ENCODE assay signal across 10 mouse cellular contexts in genomic region chr19:41800451-41800850, GRCm38 (mm10). TPM values are rescaled to one million over a fixed set of nuclear protein-coding genes. Genes with fewer than 3 reads are reported as not detected.
DNase-seq lines count a peak whose midpoint lies in the region; ATAC-seq and TF ChIP-seq lines count a peak whose summit lies in the region.
"Had no signal": no experiment of that assay in that cellular context is flagged by ENCODE, and none has a peak within 500 bp of the region (broad histone marks: within the 10 kb centered on the region; RNA-seq: fewer than 3 reads in every experiment).

No protein-coding gene starts in this region.

- H3K27me3 ChIP-seq in kidney, embryonic 16.5 days (ENCODE audit: insufficient read depth, low read length): no peaks in the 10 kb centered on the region
- no peaks in the 10 kb centered on the region for H3K27me3 ChIP-seq in embryonic facial prominence, embryonic 14.5 days (replicated peaks; ENCODE audit: control insufficient read depth, insufficient read depth, low read length)
- H3K27me3 ChIP-seq in intestine, postnatal 0 days (replicated peaks; ENCODE audit: control insufficient read depth, insufficient read depth, low read length): no peaks in the 10 kb centered on the region
- H3K27me3 ChIP-seq in myocyte (ENCODE audit: control insufficient read depth, insufficient read depth, insufficient read length): no peaks in the 10 kb centered on the region

- no peak overlapping the region for H3K27ac ChIP-seq in kidney, embryonic 16.5 days (ENCODE audit: low read length)
- no peak overlapping the region for H3K27ac ChIP-seq in embryonic facial prominence, embryonic 14.5 days (replicated peaks; ENCODE audit: low read depth, low read length)
- H3K27ac ChIP-seq in intestine, postnatal 0 days (ENCODE audit: low read depth, low read length): no peak overlapping the region

- H3K4me3 ChIP-seq in kidney, embryonic 16.5 days (ENCODE audit: low read length): peak overlapping the region; percentile 93
- peak overlapping the region; percentile 70 for H3K4me3 ChIP-seq in embryonic facial prominence, embryonic 14.5 days (ENCODE audit: low read depth, low read length)
- H3K4me3 ChIP-seq in intestine, postnatal 0 days (ENCODE audit: low read depth, low read length): peak overlapping the region; percentile 99
- H3K4me3 ChIP-seq in myocyte: peak overlapping the region; percentile 38

- 50% methylated on average over 6 of the region's 6 CpGs for WGBS in kidney, embryonic 16.5 days
- WGBS in embryonic facial prominence, embryonic 14.5 days: 51% methylated on average over 6 of the region's 6 CpGs
- WGBS in intestine, postnatal 0 days: 38% methylated on average over 6 of the region's 6 CpGs

- no peaks in the 10 kb centered on the region for H3K36me3 ChIP-seq in kidney, embryonic 16.5 days (ENCODE audit: insufficient read depth, low read length)
- H3K36me3 ChIP-seq in embryonic facial prominence, embryonic 14.5 days (ENCODE audit: control insufficient read depth, insufficient read depth, low read length): no peaks in the 10 kb centered on the region
- no peaks in the 10 kb centered on the region for H3K36me3 ChIP-seq in intestine, postnatal 0 days (ENCODE audit: control insufficient read depth, insufficient read depth)
- H3K36me3 ChIP-seq in myocyte (ENCODE audit: control insufficient read depth, insufficient read depth): no peaks in the 10 kb centered on the region

- TF ChIP-seq CTCF in intestine, postnatal 0 days (IDR thresholded peaks at IDR 0.05; ENCODE audit: low read depth): no peak

- peak overlapping the region; percentile 88 for H3K9ac ChIP-seq in kidney, embryonic 16.5 days (replicated peaks; ENCODE audit: low read length)
- 0 out of 2 replicates have a peak overlapping the region, but pooled peaks have one; percentile 85 for H3K9ac ChIP-seq in embryonic facial prominence, embryonic 14.5 days (ENCODE audit: low read depth, low read length)
- H3K9ac ChIP-seq in intestine, postnatal 0 days (ENCODE audit: low read depth, low read length): no peak overlapping the region

- TF ChIP-seq POLR2A in myocyte (IDR thresholded peaks at IDR 0.05; ENCODE audit: insufficient read length, low read depth): no peak

- H3K4me2 ChIP-seq in kidney, embryonic 16.5 days (replicated peaks; ENCODE audit: low read depth, low read length): peak overlapping the region; percentile 80
- peak overlapping the region; percentile 75 for H3K4me2 ChIP-seq in embryonic facial prominence, embryonic 14.5 days (ENCODE audit: low read depth, low read length)
- peak overlapping the region; percentile 80 for H3K4me2 ChIP-seq in intestine, postnatal 0 days (replicated peaks; ENCODE audit: low read depth)
- peak overlapping the region; percentile 83 for H3K4me2 ChIP-seq in myocyte (ENCODE audit: low read depth)

- H3K4me1 ChIP-seq in kidney, embryonic 16.5 days (ENCODE audit: insufficient read depth, low read length): peaks cover 26% of the 10 kb centered on the region
- H3K4me1 ChIP-seq in embryonic facial prominence, embryonic 14.5 days (ENCODE audit: control insufficient read depth, insufficient read depth, low read length): peaks cover 17% of the 10 kb centered on the region
- H3K4me1 ChIP-seq in intestine, postnatal 0 days (replicated peaks; ENCODE audit: control insufficient read depth, insufficient read depth, low read length): 0 out of 2 replicates have a peak, but pooled peaks cover 2% of the 10 kb centered on the region

- no peak for DNase-seq in kidney, postnatal 4 days
- DNase-seq in embryonic facial prominence, embryonic 14.5 days (ENCODE audit: low spot score): no peak
- DNase-seq in layer of hippocampus, postnatal 36 days: no peak
- no peak for DNase-seq in ovary, postnatal 36 days (ENCODE audit: low spot score)
- DNase-seq: cerebellum, postnatal 25 days had no signal

- no peak overlapping the region for H3ac ChIP-seq in myocyte (ENCODE audit: control insufficient read depth, insufficient read length)

- H3K79me2 ChIP-seq in myocyte (ENCODE audit: control insufficient read depth, insufficient read depth): no peaks in the 10 kb centered on the region

- H3K9me3 ChIP-seq in kidney, embryonic 16.5 days (ENCODE audit: low read length): no peaks in the 10 kb centered on the region
- no peaks in the 10 kb centered on the region for H3K9me3 ChIP-seq in embryonic facial prominence, embryonic 14.5 days (ENCODE audit: control insufficient read depth, low read length)
- no peaks in the 10 kb centered on the region for H3K9me3 ChIP-seq in intestine, postnatal 0 days (ENCODE audit: control insufficient read depth)

- ATAC-seq in kidney, embryonic 16.5 days (ENCODE audit: low FRiP score, low TSS enrichment): no peak
- no peak for ATAC-seq in embryonic facial prominence, embryonic 14.5 days (ENCODE audit: low read depth)
- ATAC-seq in intestine, postnatal 0 days: no peak
- no peak for ATAC-seq in inflammation-experienced regulatory T-cells, adult 6 months

TF ChIP-seq in myocyte, 11 proteins besides CTCF, POLR2A, EP300 and RAD21:
- TF ChIP-seq USF1 (IDR thresholded peaks at IDR 0.05; ENCODE audit: low read depth) (no peak), POLR2AphosphoS2 (IDR thresholded peaks at IDR 0.05; ENCODE audit: insufficient read length, low read depth) (no peak), MYOD1 (IDR thresholded peaks at IDR 0.05; ENCODE audit: control insufficient read depth in 1 of 3, insufficient read length in 2 of 3, low read depth in 2 of 3) (no peak), MAX (IDR thresholded peaks at IDR 0.05; ENCODE audit: low read depth) (no peak), MYOG (IDR thresholded peaks at IDR 0.05; ENCODE audit: control insufficient read depth in 1 of 3, insufficient read depth in 1 of 3, insufficient read length in 2 of 3, low read depth in 2 of 3) (no peak), TCF12 (IDR thresholded peaks at IDR 0.05; ENCODE audit: insufficient read depth, poor library complexity, severe bottlenecking) (no peak), TCF3 (IDR thresholded peaks at IDR 0.05; ENCODE audit: insufficient read length, low read depth) (no peak), CEBPB (IDR thresholded peaks at IDR 0.05; ENCODE audit: insufficient read depth, poor library complexity, severe bottlenecking) (no peak), E2F4 (IDR thresholded peaks at IDR 0.05; ENCODE audit: insufficient read depth) (no peak), REST (IDR thresholded peaks at IDR 0.05; ENCODE audit: insufficient read depth, insufficient read length) (no peak), SRF (IDR thresholded peaks at IDR 0.05; ENCODE audit: control insufficient read depth, insufficient read length, low read depth) (no peak)

RNA-seq across cellular contexts. Expression of gene Arhgap19, which starts 1.4 kb away (rescaled TPM):
- 28.0 and 31.1 TPM in 2 replicates for polyA plus RNA-seq in kidney, embryonic 16.5 days (2015; fragmentation: Nextera tagmentation; extraction: Ambion mirVana)
- polyA plus RNA-seq in embryonic facial prominence, embryonic 14.5 days (2014; fragmentation: Nextera tagmentation; extraction: Ambion mirVana): 17.5 and 21.2 TPM in 2 replicates
- polyA plus RNA-seq in intestine, postnatal 0 days (2015; fragmentation: Nextera tagmentation; extraction: Ambion mirVana): 3.5 TPM in 2 replicates
- 4.4 TPM for polyA plus RNA-seq in myocyte (2012; fragmentation: generic; extraction: Trizol)
- polyA plus RNA-seq in inflammation-experienced regulatory T-cells, adult 6 months (2017; shearing (Covaris generic)): 10 to 100 TPM in 1 of 3 experiments, 1 to 10 TPM in 2; 2.7 to 21.2 (median 2.7) TPM
- 1 to 10 TPM; 2.9 to 3.0 TPM for total RNA-seq in layer of hippocampus, postnatal 36 days (2021)

RNA-seq across cellular contexts. Expression of gene Frat1, which starts 29.3 kb away (rescaled TPM):
- polyA plus RNA-seq in kidney, embryonic 16.5 days (2015; fragmentation: Nextera tagmentation; extraction: Ambion mirVana): 6.2 and 6.5 TPM in 2 replicates
- polyA plus RNA-seq in embryonic facial prominence, embryonic 14.5 days (2014; fragmentation: Nextera tagmentation; extraction: Ambion mirVana): 4.5 and 6.4 TPM in 2 replicates
- polyA plus RNA-seq in intestine, postnatal 0 days (2015; fragmentation: Nextera tagmentation; extraction: Ambion mirVana): 6.4 and 8.3 TPM in 2 replicates
- polyA plus RNA-seq in myocyte (2012; fragmentation: generic; extraction: Trizol): 0.19 TPM
- 10 to 100 TPM in 2 of 3 experiments, 1 to 10 TPM in 1; 7.8 to 24.9 (median 21.2) TPM for polyA plus RNA-seq in inflammation-experienced regulatory T-cells, adult 6 months (2017; shearing (Covaris generic))
- 10 to 100 TPM; 17.5 to 20.5 TPM for total RNA-seq in layer of hippocampus, postnatal 36 days (2021)

RNA-seq across cellular contexts. Expression of gene Frat2, which starts 47.5 kb away (rescaled TPM):
- polyA plus RNA-seq in kidney, embryonic 16.5 days (2015; fragmentation: Nextera tagmentation; extraction: Ambion mirVana): 3.7 and 4.7 TPM in 2 replicates
- 2.8 and 3.2 TPM in 2 replicates for polyA plus RNA-seq in embryonic facial prominence, embryonic 14.5 days (2014; fragmentation: Nextera tagmentation; extraction: Ambion mirVana)
- polyA plus RNA-seq in intestine, postnatal 0 days (2015; fragmentation: Nextera tagmentation; extraction: Ambion mirVana): 3.8 and 4.5 TPM in 2 replicates
- 0.79 TPM for polyA plus RNA-seq in myocyte (2012; fragmentation: generic; extraction: Trizol)
- 1 to 10 TPM in 2 of 3 experiments, under 1 TPM in 1; 0.33 to 1.5 (median 1.3) TPM for polyA plus RNA-seq in inflammation-experienced regulatory T-cells, adult 6 months (2017; shearing (Covaris generic))
- total RNA-seq in layer of hippocampus, postnatal 36 days (2021): 10 to 100 TPM; 14.0 to 16.4 TPM

RNA-seq across cellular contexts. Expression of gene Slit1, which starts 57.0 kb away (rescaled TPM):
- 6.2 and 6.4 TPM in 2 replicates for polyA plus RNA-seq in kidney, embryonic 16.5 days (2015; fragmentation: Nextera tagmentation; extraction: Ambion mirVana)
- 1.3 and 1.7 TPM in 2 replicates for polyA plus RNA-seq in embryonic facial prominence, embryonic 14.5 days (2014; fragmentation: Nextera tagmentation; extraction: Ambion mirVana)
- polyA plus RNA-seq in intestine, postnatal 0 days (2015; fragmentation: Nextera tagmentation; extraction: Ambion mirVana): 0.27 and 0.35 TPM in 2 replicates
- polyA plus RNA-seq in myocyte (2012; fragmentation: generic; extraction: Trizol): 0.80 TPM
- polyA plus RNA-seq in inflammation-experienced regulatory T-cells, adult 6 months (2017; shearing (Covaris generic)): not detected
- total RNA-seq in layer of hippocampus, postnatal 36 days (2021): 100 to 1,000 TPM; 212 to 242 TPM
- total RNA-seq: hematopoietic stem cell, adult 5-6 weeks had no signal

Comparison
In these comparisons a context has a peak if more than half of its experiments do, and no peak if none do; other contexts are left out.
1. H3K4me3 ChIP-seq: peak in every context shown above with its lines; median percentile 99 in intestine, postnatal 0 days; 93 in kidney, embryonic 16.5 days; 70 in embryonic facial prominence, embryonic 14.5 days; 38 in myocyte.